Mouse (Mus musculus): ENCODE measurements around the gene Cyp27a1. TPM values are rescaled to one million over a fixed set of nuclear protein-coding genes. Genes with fewer than 3 reads are reported as not detected.

The Cyp27a1 gene
- polyA plus RNA-seq, 1 experiment, result 32.4 TPM

GRCm38 (mm10) chr1:74693891-74694583 is 19.3 kb upstream of the Cyp27a1 start:
- no peak overlapping the region for H3K4me3 ChIP-seq (replicated peaks; ENCODE audit: insufficient read depth, low read depth, low read length)
- no peak for TF ChIP-seq CTCF (IDR thresholded peaks at IDR 0.05; ENCODE audit: borderline replicate concordance, insufficient read depth, low read depth, low read length)
- TF ChIP-seq POLR2A (IDR thresholded peaks at IDR 0.05; ENCODE audit: borderline replicate concordance, insufficient read depth, low read length), result no peak

GRCm38 (mm10) chr1:74695836-74696235 is 17.5 kb upstream of the Cyp27a1 start:
- Histone ChIP-seq H3K4me1 (ENCODE audit: control insufficient read depth, insufficient read depth, low read length) (no peaks in the 10 kb centered on the region), H3K27me3 (ENCODE audit: control insufficient read depth, insufficient read depth, low read length) (no peaks in the 10 kb centered on the region), H3K27ac (ENCODE audit: insufficient read depth, low read length) (no peak overlapping the region), H3K4me3 (replicated peaks; ENCODE audit: insufficient read depth, low read depth, low read length) (no peak overlapping the region)
- WGBS, result 90% methylated on average over 4 of the region's 4 CpGs
- no peak for DNase-seq
- TF ChIP-seq CTCF (IDR thresholded peaks at IDR 0.05; ENCODE audit: borderline replicate concordance, insufficient read depth, low read depth, low read length) (no peak), POLR2A (IDR thresholded peaks at IDR 0.05; ENCODE audit: borderline replicate concordance, insufficient read depth, low read length) (no peak)

More at GRCm38 (mm10) chr1:74693891-74694583, 19.3 kb upstream of the Cyp27a1 start:
- no peaks in the 10 kb centered on the region for H3K27me3 ChIP-seq (ENCODE audit: control insufficient read depth, insufficient read depth, low read length)
- 64% methylated on average over 8 of the region's 8 CpGs for WGBS
- no peak for DNase-seq
- H3K27ac ChIP-seq (ENCODE audit: insufficient read depth, low read length), result no peak overlapping the region
- no peaks in the 10 kb centered on the region for H3K4me1 ChIP-seq (ENCODE audit: control insufficient read depth, insufficient read depth, low read length)

GRCm38 (mm10) chr1:74697416-74697815 is 16.0 kb upstream of the Cyp27a1 start:
- TF ChIP-seq POLR2A (IDR thresholded peaks at IDR 0.05; ENCODE audit: borderline replicate concordance, insufficient read depth, low read length) (no peak), CTCF (IDR thresholded peaks at IDR 0.05; ENCODE audit: borderline replicate concordance, insufficient read depth, low read depth, low read length) (no peak)
- no peaks in the 10 kb centered on the region for H3K27me3 ChIP-seq (ENCODE audit: control insufficient read depth, insufficient read depth, low read length)
- no peaks in the 10 kb centered on the region for H3K4me1 ChIP-seq (ENCODE audit: control insufficient read depth, insufficient read depth, low read length)
- H3K4me3 ChIP-seq (replicated peaks; ENCODE audit: insufficient read depth, low read depth, low read length), result no peak overlapping the region
- no peak overlapping the region for H3K27ac ChIP-seq (ENCODE audit: insufficient read depth, low read length)
- DNase-seq, result no peak
- WGBS, result 72% methylated on average over 6 of the region's 6 CpGs

- no peak overlapping the region for H3K27ac ChIP-seq (ENCODE audit: insufficient read depth, low read length)
- WGBS, result 100% methylated on average over 1 of the region's 1 CpGs
- TF ChIP-seq POLR2A (IDR thresholded peaks at IDR 0.05; ENCODE audit: borderline replicate concordance, insufficient read depth, low read length), result no peak
- TF ChIP-seq CTCF (IDR thresholded peaks at IDR 0.05; ENCODE audit: borderline replicate concordance, insufficient read depth, low read depth, low read length), result no peak
- no peak overlapping the region for H3K4me3 ChIP-seq (replicated peaks; ENCODE audit: insufficient read depth, low read depth, low read length)
- H3K27me3 ChIP-seq (ENCODE audit: control insufficient read depth, insufficient read depth, low read length), result no peaks in the 10 kb centered on the region
- H3K4me1 ChIP-seq (ENCODE audit: control insufficient read depth, insufficient read depth, low read length), result no peaks in the 10 kb centered on the region
- DNase-seq, result no peak
Observed at GRCm38 (mm10) chr1:74698353-74698752, 15.0 kb upstream of the Cyp27a1 start.

GRCm38 (mm10) chr1:74698791-74699190 is 14.6 kb upstream of the Cyp27a1 start:
- H3K27me3 ChIP-seq (ENCODE audit: control insufficient read depth, insufficient read depth, low read length), result no peaks in the 10 kb centered on the region
- no peaks in the 10 kb centered on the region for H3K4me1 ChIP-seq (ENCODE audit: control insufficient read depth, insufficient read depth, low read length)
- 90% methylated on average over 1 of the region's 1 CpGs for WGBS
- no peak for TF ChIP-seq POLR2A (IDR thresholded peaks at IDR 0.05; ENCODE audit: borderline replicate concordance, insufficient read depth, low read length)
- TF ChIP-seq CTCF (IDR thresholded peaks at IDR 0.05; ENCODE audit: borderline replicate concordance, insufficient read depth, low read depth, low read length), result no peak
- DNase-seq, result no peak
- no peak overlapping the region for H3K4me3 ChIP-seq (replicated peaks; ENCODE audit: insufficient read depth, low read depth, low read length)
- H3K27ac ChIP-seq (ENCODE audit: insufficient read depth, low read length), result no peak overlapping the region

GRCm38 (mm10) chr1:74702142-74702553 is 11.2 kb upstream of the Cyp27a1 start:
- no peak overlapping the region for H3K4me3 ChIP-seq (replicated peaks; ENCODE audit: insufficient read depth, low read depth, low read length)
- TF ChIP-seq POLR2A (IDR thresholded peaks at IDR 0.05; ENCODE audit: borderline replicate concordance, insufficient read depth, low read length) (no peak), CTCF (IDR thresholded peaks at IDR 0.05; ENCODE audit: borderline replicate concordance, insufficient read depth, low read depth, low read length) (no peak)
- WGBS, result 92% methylated on average over 6 of the region's 6 CpGs
- DNase-seq, result no peak
- H3K27me3 ChIP-seq (ENCODE audit: control insufficient read depth, insufficient read depth, low read length), result no peaks in the 10 kb centered on the region
- H3K27ac ChIP-seq (ENCODE audit: insufficient read depth, low read length), result no peak overlapping the region
- H3K4me1 ChIP-seq (ENCODE audit: control insufficient read depth, insufficient read depth, low read length), result no peaks in the 10 kb centered on the region

- 81% methylated on average over 3 of the region's 3 CpGs for WGBS
- DNase-seq, result peak in 1 of 2 experiments; percentile 14
- Histone ChIP-seq H3K4me3 (replicated peaks; ENCODE audit: insufficient read depth, low read depth, low read length) (no peak overlapping the region), H3K27ac (ENCODE audit: insufficient read depth, low read length) (peak overlapping the region; percentile 59; the same call in 1 of the 2 replicates), H3K27me3 (ENCODE audit: control insufficient read depth, insufficient read depth, low read length) (no peaks in the 10 kb centered on the region), H3K4me1 (ENCODE audit: control insufficient read depth, insufficient read depth, low read length) (no peaks in the 10 kb centered on the region)
- no peak for TF ChIP-seq POLR2A (IDR thresholded peaks at IDR 0.05; ENCODE audit: borderline replicate concordance, insufficient read depth, low read length)
- TF ChIP-seq CTCF (IDR thresholded peaks at IDR 0.05; ENCODE audit: borderline replicate concordance, insufficient read depth, low read depth, low read length), result no peak
Observed at GRCm38 (mm10) chr1:74704156-74704555, 9.2 kb upstream of the Cyp27a1 start.

GRCm38 (mm10) chr1:74705016-74705415 is 8.4 kb upstream of the Cyp27a1 start:
- Histone ChIP-seq H3K4me1 (ENCODE audit: control insufficient read depth, insufficient read depth, low read length) (no peaks in the 10 kb centered on the region), H3K27me3 (ENCODE audit: control insufficient read depth, insufficient read depth, low read length) (no peaks in the 10 kb centered on the region), H3K27ac (ENCODE audit: insufficient read depth, low read length) (no peak overlapping the region), H3K4me3 (replicated peaks; ENCODE audit: insufficient read depth, low read depth, low read length) (no peak overlapping the region)
- TF ChIP-seq POLR2A (IDR thresholded peaks at IDR 0.05; ENCODE audit: borderline replicate concordance, insufficient read depth, low read length) (no peak), CTCF (IDR thresholded peaks at IDR 0.05; ENCODE audit: borderline replicate concordance, insufficient read depth, low read depth, low read length) (no peak)
- DNase-seq, result no peak
- 87% methylated on average over 5 of the region's 5 CpGs for WGBS

All from cerebellum, adult 2 months (tissue).